Mouse (Mus musculus) ES-Bruce4 (cell line): ENCODE results near the gene Brdt. TPM values are rescaled to one million over a fixed set of nuclear protein-coding genes. Genes with fewer than 3 reads are reported as not detected.

Experiments
- H3K27ac ChIP-seq: 2 replicates; pipeline ENCODE4 v1.5.1; 2012; ENCODE audit warnings: low read length, inconsistent platforms; ENCODE audit not compliant: insufficient read depth
- H3K27me3 ChIP-seq: 2 replicates; pipeline ENCODE4 v1.6.1; 2012; ENCODE audit warnings: mild to moderate bottlenecking, low read length, inconsistent platforms; ENCODE audit not compliant: control insufficient read depth, poor library complexity, insufficient read depth, severe bottlenecking
- H3K36me3 ChIP-seq: 2 replicates; pipeline ENCODE4 v1.6.1; 2012; ENCODE audit warnings: inconsistent platforms, mild to moderate bottlenecking, low read length, moderate library complexity; ENCODE audit not compliant: control insufficient read depth, poor library complexity, insufficient read depth, severe bottlenecking
- H3K4me1 ChIP-seq: one replicate; pipeline ENCODE4 v1.8.1; 2011; ENCODE audit warnings: low read length; ENCODE audit not compliant: control insufficient read depth, insufficient read depth
- H3K4me3 ChIP-seq: 2 replicates; pipeline ENCODE4 v1.5.1; 2011; ENCODE audit warnings: low read depth, mild to moderate bottlenecking, low read length
- H3K9ac ChIP-seq: 2 replicates; pipeline ENCODE4 v1.6.1; 2012; ENCODE audit warnings: low read depth, mild to moderate bottlenecking, inconsistent platforms; ENCODE audit not compliant: poor library complexity, severe bottlenecking
- H3K9me3 ChIP-seq: replicated peaks from 2 replicates; pipeline ENCODE4 v1.6.1; 2012; ENCODE audit warnings: mild to moderate bottlenecking, low read length, inconsistent platforms; ENCODE audit not compliant: control insufficient read depth, poor library complexity, insufficient read depth, severe bottlenecking
- CTCF ChIP-seq: IDR thresholded peaks from one replicate; pipeline ENCODE4 v1.8.1; 2011; ENCODE audit warnings: low read depth, low read length
- EP300 ChIP-seq: IDR thresholded peaks from 2 replicates; pipeline ENCODE4 v1.6.1; 2011; ENCODE audit warnings: low read depth, low read length; ENCODE audit not compliant: insufficient read depth
- POLR2A ChIP-seq: IDR thresholded peaks from one replicate; pipeline ENCODE4 v1.8.1; 2011; ENCODE audit warnings: low read length; ENCODE audit not compliant: insufficient read depth
- polyA plus RNA-seq: library from polyadenylated mRNA; stranded (reverse); fragments of >200 nt; gene quantifications from 2 replicates; pipeline ENCODE4 v1.2.4, GENCODE M21; 2011; ENCODE audit warnings: low read depth; ENCODE audit not compliant: missing spikeins, insufficient read depth, insufficient read length

Brdt gene
- polyA plus RNA-seq, 1 experiment, result 0.82 TPM

GRCm38 (mm10) chr5:107295817-107296511 is 35.0 kb upstream of the Brdt start:
- Histone ChIP-seq H3K27me3 (no peaks in the 10 kb centered on the region), H3K4me1 (no peaks in the 10 kb centered on the region), H3K4me3 (no peak overlapping the region), H3K36me3 (no peaks in the 10 kb centered on the region), H3K9ac (no peak overlapping the region), H3K9me3 (no peaks in the 10 kb centered on the region), H3K27ac (no peak overlapping the region)
- no peak for TF ChIP-seq EP300
- no peak for TF ChIP-seq CTCF
- no peak for TF ChIP-seq POLR2A

- no peaks in the 10 kb centered on the region for H3K4me1 ChIP-seq
- H3K36me3 ChIP-seq, result no peaks in the 10 kb centered on the region
- no peak overlapping the region for H3K9ac ChIP-seq
- no peak overlapping the region for H3K27ac ChIP-seq
- no peaks in the 10 kb centered on the region for H3K27me3 ChIP-seq
- no peak overlapping the region for H3K4me3 ChIP-seq
- no peaks in the 10 kb centered on the region for H3K9me3 ChIP-seq
- no peak for TF ChIP-seq CTCF
- TF ChIP-seq EP300, result no peak
- no peak for TF ChIP-seq POLR2A
Observed at GRCm38 (mm10) chr5:107296512-107297322, 34.2 kb upstream of the Brdt start.

- no peak overlapping the region for H3K4me3 ChIP-seq
- H3K4me1 ChIP-seq, result no peaks in the 10 kb centered on the region
- H3K9ac ChIP-seq, result no peak overlapping the region
- no peaks in the 10 kb centered on the region for H3K36me3 ChIP-seq
- no peaks in the 10 kb centered on the region for H3K27me3 ChIP-seq
- TF ChIP-seq POLR2A, result no peak
- no peak for TF ChIP-seq CTCF
- TF ChIP-seq EP300, result no peak
- no peak overlapping the region for H3K27ac ChIP-seq
- no peaks in the 10 kb centered on the region for H3K9me3 ChIP-seq
Observed at GRCm38 (mm10) chr5:107298854-107299253, 32.1 kb upstream of the Brdt start.

- Histone ChIP-seq H3K27ac (no peak overlapping the region), H3K36me3 (no peaks in the 10 kb centered on the region), H3K9ac (no peak overlapping the region), H3K4me3 (no peak overlapping the region), H3K4me1 (no peaks in the 10 kb centered on the region), H3K27me3 (no peaks in the 10 kb centered on the region), H3K9me3 (no peaks in the 10 kb centered on the region)
- TF ChIP-seq CTCF (no peak), POLR2A (no peak), EP300 (no peak)
Observed at GRCm38 (mm10) chr5:107303350-107303861, 27.6 kb upstream of the Brdt start.

- no peak for TF ChIP-seq EP300
- TF ChIP-seq CTCF, result no peak
- no peak for TF ChIP-seq POLR2A
- Histone ChIP-seq H3K4me1 (no peaks in the 10 kb centered on the region), H3K9me3 (no peaks in the 10 kb centered on the region), H3K4me3 (no peak overlapping the region), H3K27me3 (no peaks in the 10 kb centered on the region), H3K27ac (no peak overlapping the region), H3K9ac (no peak overlapping the region), H3K36me3 (no peaks in the 10 kb centered on the region)
Observed at GRCm38 (mm10) chr5:107304117-107304825, 26.7 kb upstream of the Brdt start.
